Mouse (Mus musculus): ENCODE measurements around the gene Olfr320. TPM values are rescaled to one million over a fixed set of nuclear protein-coding genes. Genes with fewer than 3 reads are reported as not detected.
A peak's percentile ranks its signal among the peaks of the same experiment; 100 is the strongest.
"Not testable (repeated sequence)": the region's sequence is repeated elsewhere in the genome, so short reads cannot be mapped to it uniquely, and the experiment has no call there.

The Olfr320 gene
- polyA plus RNA-seq, 1 experiment, result not detected

GRCm38 (mm10) chr11:58643350-58643749 lies 37.5 kb upstream of the Olfr320 start:
- no peaks in the 10 kb centered on the region for H3K4me1 ChIP-seq (ENCODE audit: control insufficient read depth, insufficient read depth, low read length)
- no peak for TF ChIP-seq POLR2A (IDR thresholded peaks at IDR 0.05; ENCODE audit: low read depth, low read length)
- peak; percentile 68 for TF ChIP-seq CTCF (conservative IDR thresholded peaks at IDR 0.05; ENCODE audit: insufficient read depth, insufficient read length, low read depth, low read length)
- DNase-seq, result no peak
- no peak overlapping the region for H3K27ac ChIP-seq (ENCODE audit: insufficient read depth, low read depth, low read length)
- no peaks in the 10 kb centered on the region for H3K36me3 ChIP-seq (ENCODE audit: control insufficient read depth, insufficient read depth, low read length)
- WGBS, result 28% methylated on average over 6 of the region's 6 CpGs
- no peaks in the 10 kb centered on the region for H3K27me3 ChIP-seq (replicated peaks; ENCODE audit: control insufficient read depth, insufficient read depth, low read length)
- H3K4me3 ChIP-seq (ENCODE audit: insufficient read depth, low read depth, low read length), result no peak overlapping the region

GRCm38 (mm10) chr11:58655151-58655550 lies 25.7 kb upstream of the Olfr320 start:
- TF ChIP-seq CTCF (conservative IDR thresholded peaks at IDR 0.05; ENCODE audit: insufficient read depth, insufficient read length, low read depth, low read length) (no peak), POLR2A (IDR thresholded peaks at IDR 0.05; ENCODE audit: low read depth, low read length) (no peak)
- no peak for DNase-seq
- 52% methylated on average over 3 of the region's 3 CpGs for WGBS

GRCm38 (mm10) chr11:58658596-58658995 lies 22.3 kb upstream of the Olfr320 start, which contains the start of gene Olfr322:
Olfr322 (plus strand) TSS chr11:58658782.
- H3K4me1 ChIP-seq (ENCODE audit: control insufficient read depth, insufficient read depth, low read length), result no peaks in the 10 kb centered on the region
- no peak within 1 kb of the TSS for H3K27ac ChIP-seq (ENCODE audit: insufficient read depth, low read depth, low read length)
- 82% methylated on average over 4 of the region's 4 CpGs for WGBS
- H3K27me3 ChIP-seq (replicated peaks; ENCODE audit: control insufficient read depth, insufficient read depth, low read length), result no peaks in the 10 kb centered on the region
- TF ChIP-seq POLR2A (IDR thresholded peaks at IDR 0.05; ENCODE audit: low read depth, low read length) (no peak), CTCF (conservative IDR thresholded peaks at IDR 0.05; ENCODE audit: insufficient read depth, insufficient read length, low read depth, low read length) (no peak)
- DNase-seq, result no peak
- H3K4me3 ChIP-seq (ENCODE audit: insufficient read depth, low read depth, low read length), result no peak within 1 kb of the TSS
- H3K36me3 ChIP-seq (ENCODE audit: control insufficient read depth, insufficient read depth, low read length), result no peaks in the 10 kb centered on the region

More at GRCm38 (mm10) chr11:58655151-58655550, 25.7 kb upstream of the Olfr320 start:
- no peaks in the 10 kb centered on the region for H3K4me1 ChIP-seq (ENCODE audit: control insufficient read depth, insufficient read depth, low read length)
- no peak overlapping the region for H3K4me3 ChIP-seq (ENCODE audit: insufficient read depth, low read depth, low read length)
- H3K27ac ChIP-seq (ENCODE audit: insufficient read depth, low read depth, low read length), result no peak overlapping the region
- no peaks in the 10 kb centered on the region for H3K36me3 ChIP-seq (ENCODE audit: control insufficient read depth, insufficient read depth, low read length)
- no peaks in the 10 kb centered on the region for H3K27me3 ChIP-seq (replicated peaks; ENCODE audit: control insufficient read depth, insufficient read depth, low read length)

- no peak for TF ChIP-seq CTCF (conservative IDR thresholded peaks at IDR 0.05; ENCODE audit: insufficient read depth, insufficient read length, low read depth, low read length)
- TF ChIP-seq POLR2A (IDR thresholded peaks at IDR 0.05; ENCODE audit: low read depth, low read length), result no peak
- Histone ChIP-seq H3K27me3 (replicated peaks; ENCODE audit: control insufficient read depth, insufficient read depth, low read length) (no peaks in the 10 kb centered on the region), H3K27ac (ENCODE audit: insufficient read depth, low read depth, low read length) (no peak overlapping the region), H3K4me3 (ENCODE audit: insufficient read depth, low read depth, low read length) (no peak overlapping the region), H3K4me1 (ENCODE audit: control insufficient read depth, insufficient read depth, low read length) (peaks cover 2% of the 10 kb centered on the region; the same call in 1 of the 2 replicates), H3K36me3 (ENCODE audit: control insufficient read depth, insufficient read depth, low read length) (no peaks in the 10 kb centered on the region)
- no peak for DNase-seq
Measured at GRCm38 (mm10) chr11:58669252-58669651, 11.6 kb upstream of the Olfr320 start.

GRCm38 (mm10) chr11:58671825-58672224 lies 9.1 kb upstream of the Olfr320 start:
- H3K4me3 ChIP-seq (ENCODE audit: insufficient read depth, low read depth, low read length), result no peak overlapping the region
- no peaks in the 10 kb centered on the region for H3K27me3 ChIP-seq (replicated peaks; ENCODE audit: control insufficient read depth, insufficient read depth, low read length)
- no peak for TF ChIP-seq CTCF (conservative IDR thresholded peaks at IDR 0.05; ENCODE audit: insufficient read depth, insufficient read length, low read depth, low read length)
- TF ChIP-seq POLR2A (IDR thresholded peaks at IDR 0.05; ENCODE audit: low read depth, low read length), result no peak
- peaks cover 2% of the 10 kb centered on the region; the same call in 1 of the 2 replicates for H3K4me1 ChIP-seq (ENCODE audit: control insufficient read depth, insufficient read depth, low read length)
- H3K27ac ChIP-seq (ENCODE audit: insufficient read depth, low read depth, low read length), result no peak overlapping the region
- H3K36me3 ChIP-seq (ENCODE audit: control insufficient read depth, insufficient read depth, low read length), result no peaks in the 10 kb centered on the region
- no peak for DNase-seq
- 53% methylated on average over 4 of the region's 4 CpGs for WGBS

- no peaks in the 10 kb centered on the region for H3K4me1 ChIP-seq (ENCODE audit: control insufficient read depth, insufficient read depth, low read length)
- DNase-seq, result no peak
- no peak for TF ChIP-seq CTCF (conservative IDR thresholded peaks at IDR 0.05; ENCODE audit: insufficient read depth, insufficient read length, low read depth, low read length)
- TF ChIP-seq POLR2A (IDR thresholded peaks at IDR 0.05; ENCODE audit: low read depth, low read length), result no peak
- H3K4me3 ChIP-seq (ENCODE audit: insufficient read depth, low read depth, low read length), result no peak within 1 kb of the TSS
- H3K27me3 ChIP-seq (replicated peaks; ENCODE audit: control insufficient read depth, insufficient read depth, low read length), result no peaks in the 10 kb centered on the region
- no peak within 1 kb of the TSS for H3K27ac ChIP-seq (ENCODE audit: insufficient read depth, low read depth, low read length)
- 82% methylated on average over 3 of the region's 3 CpGs for WGBS
- H3K36me3 ChIP-seq (ENCODE audit: control insufficient read depth, insufficient read depth, low read length), result no peaks in the 10 kb centered on the region
Measured at GRCm38 (mm10) chr11:58698862-58699261, 18.0 kb downstream of the Olfr320 start, which contains the start of gene Olfr319. Olfr319 (plus strand) TSS chr11:58699162.

GRCm38 (mm10) chr11:58709086-58709485 lies 28.2 kb downstream of the Olfr320 start:
- Histone ChIP-seq H3K4me1 (ENCODE audit: control insufficient read depth, insufficient read depth, low read length) (no peaks in the 10 kb centered on the region), H3K27me3 (replicated peaks; ENCODE audit: control insufficient read depth, insufficient read depth, low read length) (no peaks in the 10 kb centered on the region), H3K27ac (ENCODE audit: insufficient read depth, low read depth, low read length) (no peak overlapping the region), H3K4me3 (ENCODE audit: insufficient read depth, low read depth, low read length) (no peak overlapping the region), H3K36me3 (ENCODE audit: control insufficient read depth, insufficient read depth, low read length) (no peaks in the 10 kb centered on the region)
- TF ChIP-seq CTCF (conservative IDR thresholded peaks at IDR 0.05; ENCODE audit: insufficient read depth, insufficient read length, low read depth, low read length) (no peak), POLR2A (IDR thresholded peaks at IDR 0.05; ENCODE audit: low read depth, low read length) (no peak)
- no peak for DNase-seq
- WGBS, result 79% methylated on average over 11 of the region's 11 CpGs

- WGBS, result 85% methylated on average over 7 of the region's 7 CpGs
- H3K4me3 ChIP-seq (ENCODE audit: insufficient read depth, low read depth, low read length), result not testable (repeated sequence)
Measured at GRCm38 (mm10) chr11:58717723-58718122, 36.8 kb downstream of the Olfr320 start.

More at GRCm38 (mm10) chr11:58717723-58718122, 36.8 kb downstream of the Olfr320 start:
- not testable (repeated sequence) for H3K36me3 ChIP-seq (ENCODE audit: control insufficient read depth, insufficient read depth, low read length); H3K4me1 ChIP-seq (ENCODE audit: control insufficient read depth, insufficient read depth, low read length); DNase-seq; H3K27me3 ChIP-seq (replicated peaks; ENCODE audit: control insufficient read depth, insufficient read depth, low read length); H3K27ac ChIP-seq (ENCODE audit: insufficient read depth, low read depth, low read length)
